Mouse (Mus musculus): ENCODE results near the gene Gm21977.
"Not testable (repeated sequence)": the region's sequence is repeated elsewhere in the genome, so short reads cannot be mapped to it uniquely, and the experiment has no call there.

Gm21977 gene

GRCm38 (mm10) chr14:42853377-42853776 lies at the start of gene Gm21977:
TSS of gene Gm21977 (minus strand) at chr14:42853477.
- DNase-seq (ENCODE audit: low spot score in 2 of 2), result not testable (repeated sequence)

Data from frontal cortex, postnatal 36 days (tissue).